Mouse (Mus musculus): ENCODE data around the gene Pdia2.
"Not testable (repeated sequence)": the region's sequence is repeated elsewhere in the genome, so short reads cannot be mapped to it uniquely, and the experiment has no call there.

Gene Pdia2

GRCm38 (mm10) chr17:26212241-26212640, 13.4 kb upstream of the Pdia2 start:
- DNase-seq (ENCODE audit: low read depth, low spot score) = no peak
- Histone ChIP-seq H3K36me3 (ENCODE audit: control insufficient read depth, insufficient read depth, low read length, poor library complexity, severe bottlenecking) (no peaks in the 10 kb centered on the region), H3K27me3 (ENCODE audit: control insufficient read depth, insufficient read depth, low read length, poor library complexity, severe bottlenecking) (no peaks in the 10 kb centered on the region)

GRCm38 (mm10) chr17:26207686-26208085, 8.8 kb upstream of the Pdia2 start, which contains the start of gene Arhgdig:
Arhgdig (minus strand) TSS chr17:26207786.
- H3K36me3 ChIP-seq (ENCODE audit: control insufficient read depth, insufficient read depth, low read length, poor library complexity, severe bottlenecking) = no peaks in the 10 kb centered on the region
- no peak for DNase-seq (ENCODE audit: low read depth, low spot score)
- no peaks in the 10 kb centered on the region for H3K27me3 ChIP-seq (ENCODE audit: control insufficient read depth, insufficient read depth, low read length, poor library complexity, severe bottlenecking)

DNA sequence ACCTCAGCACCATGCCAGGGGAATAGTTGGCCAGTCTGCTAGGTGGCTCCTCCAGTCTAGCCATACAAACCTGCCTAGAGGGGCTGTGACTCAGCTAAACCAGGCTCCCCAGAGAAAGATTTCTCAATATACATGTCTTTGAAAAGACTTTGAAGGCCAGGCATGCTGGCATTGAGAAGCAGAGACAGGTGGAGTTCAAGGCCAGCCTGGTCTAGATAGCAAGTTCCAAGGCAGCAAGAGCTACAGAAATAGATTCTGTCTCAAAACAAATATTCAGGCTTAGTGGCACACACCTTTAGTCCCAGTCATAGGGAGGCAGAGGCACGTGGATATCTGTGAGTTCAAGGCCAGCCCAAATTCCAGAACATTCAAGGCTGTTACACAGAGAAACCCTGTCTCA, 7.5 kb upstream of the Pdia2 start:
- Histone ChIP-seq H3K36me3 (ENCODE audit: control insufficient read depth, insufficient read depth, low read length, poor library complexity, severe bottlenecking) (no peaks in the 10 kb centered on the region), H3K27me3 (ENCODE audit: control insufficient read depth, insufficient read depth, low read length, poor library complexity, severe bottlenecking) (no peaks in the 10 kb centered on the region)
- DNase-seq (ENCODE audit: low read depth, low spot score) = no peak

DNA sequence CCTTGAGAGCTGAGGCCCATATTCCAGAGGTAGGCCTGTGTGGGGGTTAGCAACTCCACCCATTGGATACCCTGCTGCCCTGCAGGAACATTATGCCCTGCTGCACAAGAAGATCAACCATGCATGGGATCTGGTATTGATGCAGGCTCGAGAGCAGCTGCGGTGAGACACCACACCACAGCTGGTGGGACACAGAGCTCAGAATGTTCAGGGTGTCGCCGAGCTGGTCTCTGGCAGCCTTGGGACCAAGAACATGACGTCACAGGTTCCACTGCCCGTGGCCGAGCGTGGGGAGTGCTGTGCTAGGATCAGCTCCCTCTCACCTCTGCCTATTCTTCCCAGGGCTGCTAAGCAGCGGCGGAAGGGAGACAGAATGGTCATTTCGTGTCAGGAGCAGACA, 5.9 kb upstream of the Pdia2 start:
- H3K36me3 ChIP-seq (ENCODE audit: control insufficient read depth, insufficient read depth, low read length, poor library complexity, severe bottlenecking) = no peaks in the 10 kb centered on the region
- H3K27me3 ChIP-seq (ENCODE audit: control insufficient read depth, insufficient read depth, low read length, poor library complexity, severe bottlenecking) = no peaks in the 10 kb centered on the region
- no peak for DNase-seq (ENCODE audit: low read depth, low spot score)

DNA sequence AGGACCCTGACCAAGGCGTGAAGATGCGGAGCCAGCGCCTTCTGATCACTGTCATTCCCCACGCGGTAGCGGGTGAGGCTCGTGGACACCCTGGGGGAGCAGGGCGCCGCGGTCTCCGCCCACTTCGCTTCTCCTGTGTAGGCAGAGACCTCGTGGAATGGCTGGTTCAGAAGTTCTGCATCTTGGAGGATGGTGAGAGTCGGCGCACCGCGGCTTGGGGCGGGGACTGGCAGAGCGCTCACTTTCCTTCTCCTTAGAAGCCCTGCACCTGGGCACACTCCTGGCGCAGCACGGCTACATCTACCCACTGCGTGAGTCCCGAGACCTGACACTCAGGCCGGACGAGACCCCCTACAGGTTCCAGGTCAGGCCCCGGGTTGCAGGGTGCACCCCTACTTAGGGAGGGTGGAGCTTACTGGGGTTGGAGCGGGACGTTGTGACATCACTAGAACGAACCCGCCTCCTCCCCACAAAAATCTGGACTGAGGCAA, 4.5 kb upstream of the Pdia2 start:
- peak; percentile 37 for DNase-seq (ENCODE audit: low read depth, low spot score)
- Histone ChIP-seq H3K36me3 (ENCODE audit: control insufficient read depth, insufficient read depth, low read length, poor library complexity, severe bottlenecking) (no peaks in the 10 kb centered on the region), H3K27me3 (ENCODE audit: control insufficient read depth, insufficient read depth, low read length, poor library complexity, severe bottlenecking) (no peaks in the 10 kb centered on the region)

GRCm38 (mm10) chr17:26202737-26203136, 3.9 kb upstream of the Pdia2 start, which contains the start of gene Rgs11:
Rgs11 (plus strand) TSS chr17:26202951.
- DNase-seq (ENCODE audit: low read depth, low spot score) = peak; percentile 48
- Histone ChIP-seq H3K36me3 (ENCODE audit: control insufficient read depth, insufficient read depth, low read length, poor library complexity, severe bottlenecking) (no peaks in the 10 kb centered on the region), H3K27me3 (ENCODE audit: control insufficient read depth, insufficient read depth, low read length, poor library complexity, severe bottlenecking) (no peaks in the 10 kb centered on the region)

- H3K27me3 ChIP-seq (ENCODE audit: control insufficient read depth, insufficient read depth, low read length, poor library complexity, severe bottlenecking) = no peaks in the 10 kb centered on the region
- no peak for DNase-seq (ENCODE audit: low read depth, low spot score)
- H3K36me3 ChIP-seq (ENCODE audit: control insufficient read depth, insufficient read depth, low read length, poor library complexity, severe bottlenecking) = no peaks in the 10 kb centered on the region
These were observed 3.1 kb upstream of the Pdia2 start for GRCm38 (mm10) chr17:26201998-26202397.

GRCm38 (mm10) chr17:26200831-26201705, 2.2 kb upstream of the Pdia2 start:
- Histone ChIP-seq H3K36me3 (ENCODE audit: control insufficient read depth, insufficient read depth, low read length, poor library complexity, severe bottlenecking) (no peaks in the 10 kb centered on the region), H3K27me3 (ENCODE audit: control insufficient read depth, insufficient read depth, low read length, poor library complexity, severe bottlenecking) (no peaks in the 10 kb centered on the region)
- DNase-seq (ENCODE audit: low read depth, low spot score) = peak; percentile 32

DNA sequence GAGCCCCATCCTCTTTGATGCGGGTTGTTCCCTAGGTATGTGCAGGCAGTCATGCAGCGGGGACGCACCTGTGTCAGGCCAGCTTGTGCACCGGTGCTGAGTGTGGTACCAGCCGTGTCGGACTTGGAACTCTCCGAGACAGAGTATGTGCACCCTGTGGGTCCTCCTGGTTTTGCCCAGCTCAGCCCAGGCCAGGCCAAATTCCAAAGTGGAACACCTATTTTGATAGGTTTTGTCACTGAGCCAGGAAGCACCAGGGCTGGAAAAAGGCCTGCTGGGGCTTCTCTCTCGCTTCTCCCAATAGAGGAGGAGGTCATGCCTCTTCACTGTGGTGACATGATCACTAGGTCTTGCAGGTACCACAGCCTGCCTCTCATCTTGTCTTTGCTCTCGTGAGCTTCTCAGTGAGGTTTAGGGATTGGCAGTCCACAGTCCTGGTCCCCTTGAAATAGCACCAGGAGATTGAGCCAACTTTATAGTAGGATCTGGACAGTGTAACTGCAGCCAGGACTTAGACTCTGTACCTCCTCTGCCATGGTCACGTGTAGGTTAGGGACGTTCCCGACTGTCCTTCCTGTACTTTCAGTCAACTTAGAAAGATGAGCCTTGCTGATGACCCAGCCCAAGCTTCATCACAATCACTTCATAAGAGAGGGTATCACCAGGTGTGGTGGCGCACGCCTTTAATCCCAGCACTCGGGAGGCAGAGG, 6.3 kb downstream of the Pdia2 start:
- Histone ChIP-seq H3K27me3 (ENCODE audit: control insufficient read depth, insufficient read depth, low read length, poor library complexity, severe bottlenecking) (no peaks in the 10 kb centered on the region), H3K36me3 (ENCODE audit: control insufficient read depth, insufficient read depth, low read length, poor library complexity, severe bottlenecking) (peaks cover 5% of the 10 kb centered on the region)
- no peak for DNase-seq (ENCODE audit: low read depth, low spot score)

GRCm38 (mm10) chr17:26191486-26191885, 7.4 kb downstream of the Pdia2 start:
- DNase-seq (ENCODE audit: low read depth, low spot score) = peak; percentile 48
- H3K27me3 ChIP-seq (ENCODE audit: control insufficient read depth, insufficient read depth, low read length, poor library complexity, severe bottlenecking); H3K36me3 ChIP-seq (ENCODE audit: control insufficient read depth, insufficient read depth, low read length, poor library complexity, severe bottlenecking): not testable (repeated sequence)

- no peak for DNase-seq (ENCODE audit: low read depth, low spot score)
- H3K36me3 ChIP-seq (ENCODE audit: control insufficient read depth, insufficient read depth, low read length, poor library complexity, severe bottlenecking) = peaks cover 3% of the 10 kb centered on the region
- no peaks in the 10 kb centered on the region for H3K27me3 ChIP-seq (ENCODE audit: control insufficient read depth, insufficient read depth, low read length, poor library complexity, severe bottlenecking)
These were observed 10.6 kb downstream of the Pdia2 start for GRCm38 (mm10) chr17:26188091-26188805.

- no peaks in the 10 kb centered on the region for H3K27me3 ChIP-seq (ENCODE audit: control insufficient read depth, insufficient read depth, low read length, poor library complexity, severe bottlenecking)
- no peak for DNase-seq (ENCODE audit: low read depth, low spot score)
- peaks cover 1% of the 10 kb centered on the region for H3K36me3 ChIP-seq (ENCODE audit: control insufficient read depth, insufficient read depth, low read length, poor library complexity, severe bottlenecking)
These were observed 11.3 kb downstream of the Pdia2 start for GRCm38 (mm10) chr17:26187592-26187991.

DNA sequence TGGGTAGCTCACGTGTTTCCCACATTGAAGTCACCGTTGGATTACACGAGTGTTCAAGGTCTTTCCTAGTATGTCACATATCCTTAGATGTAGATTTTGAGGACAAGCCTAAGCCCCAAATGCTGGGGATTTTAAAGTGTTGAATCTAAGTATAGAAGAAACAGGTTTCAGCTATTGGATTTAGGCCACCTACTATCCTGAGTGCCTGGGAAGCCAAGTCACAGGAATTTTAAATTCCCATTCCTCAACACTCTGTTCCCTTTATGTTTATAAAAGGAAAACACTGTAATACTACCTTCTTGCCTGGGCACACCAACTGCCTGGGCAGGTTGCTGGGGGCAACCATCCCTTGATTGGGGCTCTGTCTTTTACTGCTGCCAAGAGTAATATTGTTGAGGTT, 17.7 kb downstream of the Pdia2 start:
- no peaks in the 10 kb centered on the region for H3K27me3 ChIP-seq (ENCODE audit: control insufficient read depth, insufficient read depth, low read length, poor library complexity, severe bottlenecking)
- DNase-seq (ENCODE audit: low read depth, low spot score) = no peak
- peaks cover 5% of the 10 kb centered on the region for H3K36me3 ChIP-seq (ENCODE audit: control insufficient read depth, insufficient read depth, low read length, poor library complexity, severe bottlenecking)

- no peak for DNase-seq (ENCODE audit: low read depth, low spot score)
- H3K36me3 ChIP-seq (ENCODE audit: control insufficient read depth, insufficient read depth, low read length, poor library complexity, severe bottlenecking) = peaks cover 6% of the 10 kb centered on the region
- no peaks in the 10 kb centered on the region for H3K27me3 ChIP-seq (ENCODE audit: control insufficient read depth, insufficient read depth, low read length, poor library complexity, severe bottlenecking)
These were observed 20.3 kb downstream of the Pdia2 start for GRCm38 (mm10) chr17:26178611-26179010.

Data from splenic B cell, adult 2 months (primary cell).